Mouse (Mus musculus): ENCODE results near the gene Zfp704. TPM values are rescaled to one million over a fixed set of nuclear protein-coding genes. Genes with fewer than 3 reads are reported as not detected.

The Zfp704 gene
- polyA plus RNA-seq, 1 experiment = 1.7 TPM

- Histone ChIP-seq H3K36me3 (ENCODE audit: control insufficient read depth, insufficient read depth) (no peaks in the 10 kb centered on the region), H3K79me3 (ENCODE audit: low read depth) (no peaks in the 10 kb centered on the region), H3K27me3 (ENCODE audit: control insufficient read depth, insufficient read depth, insufficient read length) (no peaks in the 10 kb centered on the region), H3K4me3 (ENCODE audit: insufficient read depth, poor library complexity, severe bottlenecking) (no peak overlapping the region), H3K79me2 (ENCODE audit: control insufficient read depth, insufficient read depth) (no peaks in the 10 kb centered on the region), H3ac (ENCODE audit: control insufficient read depth, insufficient read length, low read depth) (no peak overlapping the region)
- TF ChIP-seq MYOG (IDR thresholded peaks at IDR 0.05; ENCODE audit: control insufficient read depth, extremely low read depth, insufficient read length) (no peak), CEBPB (IDR thresholded peaks at IDR 0.05; ENCODE audit: low read depth) (no peak), FOSL1 (IDR thresholded peaks at IDR 0.05; ENCODE audit: insufficient read depth, low read length, poor library complexity, severe bottlenecking) (no peak), MAX (IDR thresholded peaks at IDR 0.05) (no peak), USF1 (IDR thresholded peaks at IDR 0.05; ENCODE audit: low read depth) (no peak), MYOD1 (IDR thresholded peaks at IDR 0.05; ENCODE audit: control insufficient read depth, insufficient read length, low read depth) (no peak)
Observed at GRCm38 (mm10) chr3:9583516-9583915, 26.4 kb downstream of the Zfp704 start.

- Histone ChIP-seq H3K4me3 (ENCODE audit: insufficient read depth, poor library complexity, severe bottlenecking) (no peak overlapping the region), H3ac (ENCODE audit: control insufficient read depth, insufficient read length, low read depth) (no peak overlapping the region), H3K27me3 (ENCODE audit: control insufficient read depth, insufficient read depth, insufficient read length) (no peaks in the 10 kb centered on the region), H3K36me3 (ENCODE audit: control insufficient read depth, insufficient read depth) (no peaks in the 10 kb centered on the region), H3K79me2 (ENCODE audit: control insufficient read depth, insufficient read depth) (no peaks in the 10 kb centered on the region), H3K79me3 (ENCODE audit: low read depth) (no peaks in the 10 kb centered on the region)
- no peak for TF ChIP-seq USF1 (IDR thresholded peaks at IDR 0.05; ENCODE audit: low read depth)
- TF ChIP-seq MYOD1 (IDR thresholded peaks at IDR 0.05; ENCODE audit: control insufficient read depth, insufficient read length, low read depth) = no peak
- TF ChIP-seq CEBPB (IDR thresholded peaks at IDR 0.05; ENCODE audit: low read depth) = no peak
Observed at GRCm38 (mm10) chr3:9580952-9581798, 28.7 kb downstream of the Zfp704 start.

- H3K79me2 ChIP-seq (ENCODE audit: control insufficient read depth, insufficient read depth) = no peaks in the 10 kb centered on the region
- no peak overlapping the region for H3K4me3 ChIP-seq (ENCODE audit: insufficient read depth, poor library complexity, severe bottlenecking)
- no peaks in the 10 kb centered on the region for H3K36me3 ChIP-seq (ENCODE audit: control insufficient read depth, insufficient read depth)
- no peak for TF ChIP-seq USF1 (IDR thresholded peaks at IDR 0.05; ENCODE audit: low read depth)
- no peak overlapping the region for H3ac ChIP-seq (ENCODE audit: control insufficient read depth, insufficient read length, low read depth)
- H3K27me3 ChIP-seq (ENCODE audit: control insufficient read depth, insufficient read depth, insufficient read length) = no peaks in the 10 kb centered on the region
- no peaks in the 10 kb centered on the region for H3K79me3 ChIP-seq (ENCODE audit: low read depth)
Observed at GRCm38 (mm10) chr3:9580102-9580501, 29.8 kb downstream of the Zfp704 start.

- H3K79me2 ChIP-seq (ENCODE audit: control insufficient read depth, insufficient read depth) = no peaks in the 10 kb centered on the region
- TF ChIP-seq MAX (IDR thresholded peaks at IDR 0.05) (no peak), CEBPB (IDR thresholded peaks at IDR 0.05; ENCODE audit: low read depth) (no peak), USF1 (IDR thresholded peaks at IDR 0.05; ENCODE audit: low read depth) (no peak), CTCF (IDR thresholded peaks at IDR 0.05; ENCODE audit: control insufficient read depth, insufficient read depth, insufficient read length) (no peak), MYOD1 (IDR thresholded peaks at IDR 0.05; ENCODE audit: control insufficient read depth, insufficient read length, low read depth) (no peak), MYOG (IDR thresholded peaks at IDR 0.05; ENCODE audit: control insufficient read depth, extremely low read depth, insufficient read length) (no peak), FOSL1 (IDR thresholded peaks at IDR 0.05; ENCODE audit: insufficient read depth, low read length, poor library complexity, severe bottlenecking) (no peak)
- H3K4me3 ChIP-seq (ENCODE audit: insufficient read depth, poor library complexity, severe bottlenecking) = no peak overlapping the region
- no peak overlapping the region for H3ac ChIP-seq (ENCODE audit: control insufficient read depth, insufficient read length, low read depth)
- no peaks in the 10 kb centered on the region for H3K36me3 ChIP-seq (ENCODE audit: control insufficient read depth, insufficient read depth)
- H3K27me3 ChIP-seq (ENCODE audit: control insufficient read depth, insufficient read depth, insufficient read length) = no peaks in the 10 kb centered on the region
- no peaks in the 10 kb centered on the region for H3K79me3 ChIP-seq (ENCODE audit: low read depth)
Observed at GRCm38 (mm10) chr3:9579028-9579643, 30.7 kb downstream of the Zfp704 start.

- TF ChIP-seq MAX (IDR thresholded peaks at IDR 0.05) (no peak), CEBPB (IDR thresholded peaks at IDR 0.05; ENCODE audit: low read depth) (no peak), USF1 (IDR thresholded peaks at IDR 0.05; ENCODE audit: low read depth) (no peak), FOSL1 (IDR thresholded peaks at IDR 0.05; ENCODE audit: insufficient read depth, low read length, poor library complexity, severe bottlenecking) (no peak), MYOD1 (IDR thresholded peaks at IDR 0.05; ENCODE audit: control insufficient read depth, insufficient read length, low read depth) (no peak), CTCF (IDR thresholded peaks at IDR 0.05; ENCODE audit: control insufficient read depth, insufficient read depth, insufficient read length) (no peak), MYOG (IDR thresholded peaks at IDR 0.05; ENCODE audit: control insufficient read depth, extremely low read depth, insufficient read length) (no peak)
- Histone ChIP-seq H3K79me3 (ENCODE audit: low read depth) (no peaks in the 10 kb centered on the region), H3ac (ENCODE audit: control insufficient read depth, insufficient read length, low read depth) (no peak overlapping the region), H3K27me3 (ENCODE audit: control insufficient read depth, insufficient read depth, insufficient read length) (no peaks in the 10 kb centered on the region), H3K79me2 (ENCODE audit: control insufficient read depth, insufficient read depth) (no peaks in the 10 kb centered on the region), H3K36me3 (ENCODE audit: control insufficient read depth, insufficient read depth) (no peaks in the 10 kb centered on the region), H3K4me3 (ENCODE audit: insufficient read depth, poor library complexity, severe bottlenecking) (no peak overlapping the region)
Observed at GRCm38 (mm10) chr3:9576872-9577271, 33.0 kb downstream of the Zfp704 start.

- Histone ChIP-seq H3K27me3 (ENCODE audit: control insufficient read depth, insufficient read depth, insufficient read length) (no peaks in the 10 kb centered on the region), H3ac (ENCODE audit: control insufficient read depth, insufficient read length, low read depth) (no peak overlapping the region), H3K36me3 (ENCODE audit: control insufficient read depth, insufficient read depth) (no peaks in the 10 kb centered on the region), H3K79me3 (ENCODE audit: low read depth) (no peaks in the 10 kb centered on the region), H3K79me2 (ENCODE audit: control insufficient read depth, insufficient read depth) (no peaks in the 10 kb centered on the region), H3K4me3 (ENCODE audit: insufficient read depth, poor library complexity, severe bottlenecking) (no peak overlapping the region)
- TF ChIP-seq FOSL1 (IDR thresholded peaks at IDR 0.05; ENCODE audit: insufficient read depth, low read length, poor library complexity, severe bottlenecking) (no peak), MAX (IDR thresholded peaks at IDR 0.05) (no peak), MYOD1 (IDR thresholded peaks at IDR 0.05; ENCODE audit: control insufficient read depth, insufficient read length, low read depth) (no peak), USF1 (IDR thresholded peaks at IDR 0.05; ENCODE audit: low read depth) (no peak), MYOG (IDR thresholded peaks at IDR 0.05; ENCODE audit: control insufficient read depth, extremely low read depth, insufficient read length) (no peak), CEBPB (IDR thresholded peaks at IDR 0.05; ENCODE audit: low read depth) (no peak), CTCF (IDR thresholded peaks at IDR 0.05; ENCODE audit: control insufficient read depth, insufficient read depth, insufficient read length) (no peak)
Observed at GRCm38 (mm10) chr3:9574305-9574704, 35.6 kb downstream of the Zfp704 start.

Measured in C2C12 (cell line).